Mouse (Mus musculus) right cerebral cortex, postnatal 10 days (tissue): ENCODE data around the gene Ugt1a5.
"Not testable (repeated sequence)": the region's sequence is repeated elsewhere in the genome, so short reads cannot be mapped to it uniquely, and the experiment has no call there.

Source experiments
- DNase-seq, 2 experiments: peaks; one replicate each; pipeline ENCODE4 v3.0.0; 2021; ENCODE audit warnings: low spot score in 2 of 2

The Ugt1a5 gene

DNA sequence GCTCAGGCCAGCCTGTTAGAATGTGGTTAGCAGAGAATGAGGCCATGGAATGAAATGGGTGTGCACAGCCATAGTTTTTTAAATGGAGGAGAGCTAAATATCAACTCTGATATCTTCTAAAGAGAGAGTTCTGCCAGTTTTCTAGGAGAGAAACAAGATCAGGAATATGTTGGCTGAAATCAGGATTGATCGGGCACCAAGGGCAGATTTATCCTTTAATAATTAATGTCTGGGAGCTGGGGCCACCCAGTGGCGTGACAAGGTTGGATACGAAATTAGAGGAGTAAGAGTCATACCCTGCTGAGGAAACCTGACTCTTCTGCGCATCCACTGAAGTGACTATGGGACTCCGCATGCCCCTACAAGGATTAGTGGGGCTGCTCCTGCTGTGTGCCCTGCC is at the start of gene Ugt1a5:
Ugt1a5 (plus strand) TSS at position 302 of the 400 bp plus-strand sequence.
- DNase-seq = no peak

DNA sequence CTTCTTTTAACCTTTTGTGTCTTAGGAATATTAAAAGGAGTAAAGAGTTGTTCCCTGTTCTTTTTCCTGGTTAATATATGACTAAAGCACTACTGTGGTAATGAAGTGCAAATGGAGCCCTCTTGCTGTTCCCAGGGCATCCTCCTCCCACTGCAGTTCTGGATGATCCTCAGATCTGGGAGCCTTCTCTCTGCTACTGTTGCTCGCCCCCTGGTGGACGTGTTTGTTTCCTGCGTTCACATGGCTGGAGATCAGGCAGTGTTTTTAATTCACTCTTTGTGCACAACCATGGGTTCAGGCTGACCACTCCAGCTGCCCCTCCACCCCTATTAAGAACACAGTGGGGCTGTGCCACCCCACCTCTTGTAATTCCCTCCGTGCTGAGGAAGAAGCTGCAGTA is 45.3 kb upstream of the Ugt1a5 start:
- not testable (repeated sequence) for DNase-seq

DNA sequence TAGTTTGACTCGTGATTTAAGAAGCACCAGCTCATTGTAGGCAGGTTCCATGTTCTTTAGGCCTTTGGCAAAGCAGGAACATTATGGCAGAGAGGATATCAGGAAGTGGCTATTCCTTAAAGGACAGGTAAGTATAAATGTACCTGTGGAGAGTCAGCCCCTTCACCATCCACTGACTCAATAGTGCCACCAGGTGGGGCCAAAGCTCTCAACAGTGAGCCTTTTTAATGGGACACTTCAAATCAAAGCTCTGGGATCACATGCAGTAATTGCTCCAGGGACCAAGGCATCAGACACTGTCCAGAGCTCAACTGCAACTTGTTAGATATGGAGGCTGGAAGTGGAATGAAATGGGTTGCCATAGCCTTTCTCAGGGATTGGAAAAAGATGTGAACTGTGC is 44.3 kb upstream of the Ugt1a5 start:
- not testable (repeated sequence) for DNase-seq

DNA sequence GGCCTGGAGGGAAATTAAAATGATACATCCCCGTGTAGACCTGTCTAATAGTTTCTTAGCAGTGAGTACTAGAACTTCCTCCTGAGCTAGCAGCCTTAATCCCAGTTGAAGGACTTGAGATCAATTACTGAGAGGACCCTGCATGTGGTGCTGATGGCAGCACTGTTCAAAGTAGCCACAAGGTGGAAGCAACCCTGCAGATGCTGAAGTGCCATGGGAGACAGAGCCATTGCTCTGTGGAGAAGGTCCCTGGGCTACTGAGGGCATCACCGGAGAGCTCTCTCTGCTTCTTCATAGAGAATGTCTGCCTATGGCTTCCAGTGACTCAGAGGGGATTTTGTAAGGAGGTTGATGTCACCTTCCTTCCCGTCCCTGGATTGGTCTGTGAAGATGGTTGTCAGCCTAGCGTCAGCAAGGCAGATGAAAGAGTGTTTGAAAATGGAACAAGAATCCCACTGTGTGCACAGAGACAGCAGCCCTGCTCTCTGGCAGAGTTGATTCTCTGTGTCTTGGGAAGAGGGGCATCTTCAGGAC is 39.9 kb upstream of the Ugt1a5 start:
- DNase-seq = not testable (repeated sequence)

DNA sequence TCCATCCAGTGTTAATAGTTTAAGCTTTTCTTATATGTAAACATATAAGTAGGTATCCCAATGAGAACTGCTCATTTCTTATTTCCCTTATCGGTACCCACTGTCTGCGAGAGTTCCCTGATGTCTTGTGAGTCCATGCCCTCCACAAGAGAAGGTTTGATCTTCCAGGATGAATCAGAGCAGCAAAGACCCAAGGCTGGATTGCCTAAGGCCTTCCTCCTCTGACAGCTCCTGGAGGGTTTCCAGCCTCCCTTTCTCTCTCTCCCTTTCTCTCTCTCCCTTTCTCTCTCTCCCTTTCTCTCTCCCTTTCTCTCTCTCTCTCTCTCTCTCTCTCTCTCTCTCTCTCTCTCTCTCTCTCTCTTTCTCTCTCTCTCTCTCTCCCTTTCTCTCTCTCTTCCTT is 36.7 kb upstream of the Ugt1a5 start:
- not testable (repeated sequence) for DNase-seq

DNA sequence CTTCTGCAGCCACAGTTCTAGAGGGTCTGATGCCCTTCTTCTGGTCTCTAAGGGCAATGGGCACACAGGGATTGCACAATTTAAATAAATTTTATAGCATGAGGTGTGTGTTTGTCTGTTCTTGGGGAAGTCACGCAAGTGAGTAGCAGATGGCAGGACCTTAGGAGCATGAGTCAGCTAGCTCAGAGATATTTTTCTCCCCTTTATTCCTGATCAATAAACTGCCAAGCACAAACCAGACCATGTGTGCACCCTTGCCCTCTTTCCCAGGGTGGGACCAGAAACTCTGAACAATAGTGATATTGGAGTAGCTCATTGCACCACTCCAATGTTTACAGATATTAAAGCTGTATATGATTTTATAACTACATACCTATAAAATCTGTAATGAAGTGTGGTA is 35.6 kb upstream of the Ugt1a5 start:
- DNase-seq = not testable (repeated sequence)

DNA sequence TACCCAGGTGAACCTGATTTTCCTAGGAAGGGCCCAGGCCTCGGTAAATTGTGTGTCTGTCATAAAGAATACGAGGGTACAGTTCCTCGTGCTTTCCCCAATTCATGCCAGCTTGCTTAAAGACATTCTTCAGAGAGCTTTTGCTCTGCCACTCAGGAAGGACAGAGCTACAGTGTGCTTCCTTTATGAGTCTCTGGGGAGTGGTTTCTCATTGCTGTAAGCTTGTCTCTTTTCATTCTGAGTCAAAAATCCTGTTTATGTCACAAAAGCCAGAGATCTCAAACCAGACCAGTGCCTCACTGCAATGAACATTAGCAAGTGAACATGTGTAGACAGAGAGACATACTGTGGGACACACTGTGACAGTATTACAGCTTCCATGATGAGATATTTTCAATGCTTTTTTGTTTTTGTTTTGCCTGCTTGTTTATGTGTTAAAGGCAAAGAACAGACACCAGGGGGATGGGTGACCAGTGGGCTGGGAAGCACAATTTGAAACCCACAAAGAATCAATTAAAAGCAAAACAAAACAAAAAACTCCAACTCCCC is 31.8 kb upstream of the Ugt1a5 start:
- DNase-seq = no peak

DNA sequence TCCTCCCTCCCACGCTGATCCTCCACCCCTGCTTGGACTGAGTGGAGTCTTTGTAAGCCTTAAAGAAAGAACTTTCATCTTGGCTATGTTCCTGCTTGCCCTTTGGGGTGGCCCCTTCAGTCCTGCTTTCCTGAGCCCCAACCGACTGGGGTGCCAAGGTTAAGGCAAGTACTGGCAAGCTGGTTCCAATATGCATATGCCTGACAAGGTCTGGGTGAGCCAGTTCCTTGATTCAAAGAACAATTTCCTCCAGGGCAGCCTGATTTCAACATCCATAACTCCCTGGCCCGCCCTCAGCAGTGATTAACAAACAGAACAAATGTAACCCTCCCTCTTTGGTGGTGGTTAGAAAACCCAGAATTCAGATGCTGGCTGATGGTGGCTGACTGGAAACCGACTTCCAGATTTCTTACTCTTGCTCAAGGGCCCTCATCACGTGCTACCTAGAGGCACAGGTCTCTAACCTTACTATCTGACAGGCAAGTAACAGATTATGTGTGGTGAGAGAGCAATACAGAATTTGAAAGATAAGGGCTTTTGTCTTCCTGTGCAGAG is 31.3 kb upstream of the Ugt1a5 start, which contains the start of gene Ugt1a6a:
Ugt1a6a (plus strand) TSS at position 353 of the 555 bp plus-strand sequence.
- peak in 1 of 2 experiments; percentile 28 for DNase-seq

DNA sequence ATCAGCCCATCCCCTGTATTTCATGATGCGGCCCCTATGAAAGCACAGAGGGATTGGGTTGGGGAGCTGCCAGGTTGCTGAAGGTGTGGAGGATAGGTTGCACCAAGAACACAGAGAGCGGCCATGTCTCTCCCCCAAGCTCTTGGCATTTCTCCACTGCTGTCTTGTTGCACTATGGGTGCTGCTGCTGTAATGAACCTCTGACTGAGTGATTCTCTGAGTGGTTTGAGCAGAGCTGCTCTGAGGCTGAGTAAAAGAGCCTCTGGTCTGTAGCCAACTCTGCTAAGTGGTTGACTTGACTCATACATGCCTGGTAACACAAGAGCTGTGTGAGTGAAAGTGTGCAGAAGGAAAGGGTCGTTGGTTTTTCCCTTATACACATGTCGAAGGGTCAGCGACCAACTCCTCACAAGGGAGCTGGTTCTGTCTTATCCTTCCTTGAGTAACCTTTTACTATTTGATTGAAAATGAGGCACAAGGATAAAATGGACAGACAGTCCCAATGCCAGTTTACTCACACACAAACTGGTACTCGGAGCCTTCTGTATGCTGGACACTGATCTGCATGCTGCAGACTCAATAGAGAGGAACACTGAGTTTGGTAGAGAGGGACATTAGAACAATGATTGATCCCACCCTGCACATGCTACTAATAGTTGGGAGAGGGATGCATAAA is 30.4 kb upstream of the Ugt1a5 start:
- not testable (repeated sequence) for DNase-seq

DNA sequence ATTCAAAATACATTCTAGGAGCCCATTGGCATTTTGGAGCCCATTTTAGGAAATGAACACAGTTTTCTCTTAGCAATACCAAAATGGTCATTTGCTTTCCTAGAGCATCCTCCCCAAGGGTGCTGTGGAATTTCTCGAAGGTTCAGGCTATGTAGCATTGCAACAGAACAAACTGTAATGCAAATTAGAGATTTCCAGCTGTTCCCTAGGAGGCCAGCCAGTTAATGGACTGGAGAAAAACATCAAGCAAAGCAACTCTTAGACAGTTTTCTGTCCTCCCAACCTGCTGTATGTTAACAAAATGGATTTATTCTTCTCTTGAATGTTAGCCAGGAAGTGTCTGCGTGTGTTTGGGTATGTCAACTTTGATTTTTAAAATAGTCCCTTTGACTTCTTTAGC is 29.2 kb upstream of the Ugt1a5 start:
- DNase-seq = no peak

DNA sequence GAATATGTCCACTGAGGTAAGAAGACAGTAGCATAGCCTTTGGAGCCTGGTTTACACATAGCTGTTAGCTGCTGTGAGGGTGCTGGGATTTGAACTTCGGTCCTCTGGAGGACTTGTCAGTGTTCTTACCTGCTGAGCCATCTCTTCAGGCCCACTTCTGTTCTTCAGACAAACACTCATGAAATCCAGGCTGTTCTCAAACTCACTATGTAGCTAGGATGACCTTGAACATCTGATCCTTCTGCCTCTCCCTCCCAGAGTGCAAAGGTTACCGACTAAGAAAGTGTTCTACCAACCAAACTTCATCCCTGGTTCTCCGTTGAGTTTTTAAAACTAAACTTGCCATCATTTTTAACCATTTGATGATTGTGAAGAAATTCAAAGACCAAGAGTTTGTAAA is 28.5 kb upstream of the Ugt1a5 start:
- no peak for DNase-seq

DNA sequence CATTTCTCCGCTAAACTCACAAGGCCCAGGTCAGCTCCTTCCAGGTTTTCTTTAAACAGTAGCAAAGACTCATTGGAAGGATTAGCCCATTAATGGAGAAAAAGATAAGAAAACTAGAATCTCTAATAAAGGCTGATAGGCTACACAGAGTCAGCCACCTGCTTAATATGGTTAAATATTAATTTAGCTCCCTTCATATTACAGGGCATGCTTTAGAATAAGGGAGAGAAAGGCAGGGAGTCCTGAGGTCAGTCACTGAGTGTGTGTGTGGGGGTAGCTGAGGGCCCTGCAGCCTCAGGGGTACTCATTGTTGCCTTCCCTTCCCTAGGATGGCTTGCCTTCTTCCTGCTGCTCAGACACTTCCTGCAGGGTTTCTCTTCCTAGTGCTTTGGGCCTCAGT is 27.7 kb upstream of the Ugt1a5 start:
- no peak for DNase-seq

DNA sequence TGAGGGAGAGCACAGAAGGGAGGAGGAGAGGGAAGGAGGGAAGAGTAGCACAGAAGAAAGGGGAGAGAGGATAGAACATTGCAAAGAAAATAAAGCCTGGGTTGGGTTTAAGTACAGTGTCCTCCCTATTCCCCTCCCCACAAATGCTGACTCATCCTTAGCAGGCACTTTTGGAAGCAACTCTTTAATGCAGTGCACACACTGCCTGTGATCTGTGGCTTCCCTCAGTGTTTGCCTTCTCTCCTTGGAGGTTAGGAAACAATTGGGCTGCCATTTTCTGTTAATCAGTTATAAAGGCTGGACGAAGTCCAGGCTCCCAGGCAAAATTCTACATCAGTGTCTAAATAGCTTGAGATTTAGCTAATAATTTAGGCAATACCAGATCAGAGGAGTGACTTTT is 25.3 kb upstream of the Ugt1a5 start:
- DNase-seq = not testable (repeated sequence)

DNA sequence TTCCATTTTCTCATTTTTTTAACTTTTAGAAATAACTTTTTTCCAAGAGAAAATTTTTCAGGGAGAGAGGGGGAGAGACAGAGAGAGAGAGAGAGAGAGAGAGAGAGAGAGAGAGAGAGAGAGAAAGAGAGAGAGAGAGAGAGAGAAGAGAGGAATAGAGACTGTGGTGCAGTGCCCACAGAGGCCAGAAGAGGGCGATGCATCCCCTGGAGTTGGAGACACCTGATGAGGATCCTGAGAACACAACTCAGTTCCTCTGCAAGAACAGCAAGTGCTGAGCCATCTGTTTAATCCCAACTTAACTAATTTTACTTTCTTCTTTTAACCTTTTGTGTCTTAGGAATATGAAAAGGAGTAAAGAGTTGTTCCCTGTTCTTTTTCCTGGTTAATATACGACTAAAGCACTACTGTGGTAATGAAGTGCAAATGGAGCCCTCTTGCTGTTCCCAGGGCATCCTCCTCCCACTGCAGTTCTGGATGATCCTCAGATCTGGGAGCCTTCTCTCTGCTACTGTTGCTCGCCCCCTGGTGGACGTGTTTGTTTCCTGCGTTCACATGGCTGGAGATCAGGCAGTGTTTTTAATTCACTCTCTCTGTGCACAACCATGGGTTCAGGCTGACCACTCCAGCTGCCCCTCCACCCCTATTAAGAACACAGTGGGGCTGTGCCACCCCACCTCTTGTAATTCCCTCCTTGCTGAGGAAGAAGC is 21.7 kb upstream of the Ugt1a5 start:
- peak; percentile 33 to 51 for DNase-seq

DNA sequence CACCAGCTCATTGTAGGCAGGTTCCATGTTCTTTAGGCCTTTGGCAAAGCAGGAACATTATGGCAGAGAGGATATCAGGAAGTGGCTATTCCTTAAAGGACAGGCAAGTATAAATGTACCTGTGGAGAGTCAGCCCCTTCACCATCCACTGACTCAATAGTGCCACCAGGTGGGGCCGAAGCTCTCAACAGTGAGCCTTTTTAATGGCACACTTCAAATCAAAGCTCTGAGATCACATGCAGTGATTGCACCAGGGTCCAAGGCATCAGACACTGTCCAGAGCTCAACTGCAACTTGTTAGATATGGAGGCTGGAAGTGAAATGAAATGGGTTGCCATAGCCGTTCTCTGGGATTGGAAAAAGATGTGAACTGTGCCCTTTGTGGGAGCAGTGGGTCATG is 20.5 kb upstream of the Ugt1a5 start:
- not testable (repeated sequence) for DNase-seq

DNA sequence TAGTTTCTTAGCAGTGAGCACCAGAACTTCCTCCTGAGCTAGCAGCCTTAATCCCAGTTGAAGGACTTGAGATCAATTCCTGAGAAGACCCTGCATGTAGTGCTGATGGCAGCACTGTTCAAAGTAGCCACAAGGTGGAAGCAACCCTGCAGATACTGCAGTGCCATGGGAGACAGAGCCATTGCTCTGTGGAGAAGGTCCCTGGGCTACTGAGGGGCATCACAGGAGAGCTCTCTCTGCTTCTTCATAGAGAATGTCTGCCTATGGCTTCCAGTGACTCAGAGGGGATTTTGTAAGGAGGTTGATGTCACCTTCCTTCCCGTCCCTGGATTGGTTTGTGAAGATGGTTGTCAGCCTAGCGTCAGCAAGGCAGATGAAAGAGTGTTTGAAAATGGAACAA is 15.7 kb upstream of the Ugt1a5 start:
- DNase-seq = peak in 1 of 2 experiments; percentile 31

DNA sequence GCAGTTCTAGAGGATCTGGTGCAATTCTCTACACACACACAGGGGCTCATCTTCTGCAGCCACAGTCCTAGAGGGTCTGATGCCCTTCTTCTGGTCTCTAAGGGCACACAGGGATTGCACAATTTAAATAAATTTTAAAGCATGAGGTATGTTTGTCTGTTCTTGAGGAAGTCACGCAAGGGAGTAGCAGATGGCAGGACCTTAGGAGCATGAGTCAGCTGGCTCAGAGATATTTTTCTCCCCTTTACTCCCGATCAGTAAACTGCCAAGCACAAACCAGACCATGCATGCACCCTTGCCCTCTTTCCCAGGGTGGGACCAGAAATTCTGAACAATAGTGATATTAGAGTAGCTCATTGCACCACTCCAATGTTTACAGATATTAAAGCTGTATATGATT is 7.4 kb upstream of the Ugt1a5 start:
- DNase-seq = no peak

DNA sequence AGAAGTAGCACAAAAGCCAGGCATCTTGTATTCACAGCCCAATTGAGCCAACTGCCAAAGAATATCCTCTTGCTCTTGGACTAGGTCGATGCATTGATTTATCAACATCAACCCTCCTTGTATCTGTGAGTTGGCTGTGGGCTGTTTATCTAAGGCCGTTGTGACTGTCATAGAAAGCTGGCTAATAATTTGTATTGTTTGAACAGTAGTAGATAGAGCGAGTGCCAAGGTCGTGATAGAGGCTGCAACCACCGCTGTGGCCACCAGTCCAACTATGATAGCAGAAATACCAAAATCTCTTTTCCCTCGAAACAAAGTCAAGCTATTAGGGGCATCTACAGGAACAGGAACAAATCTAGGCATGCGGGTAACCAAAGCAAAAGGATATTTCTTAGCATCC is 6.4 kb downstream of the Ugt1a5 start:
- DNase-seq = not testable (repeated sequence)

DNA sequence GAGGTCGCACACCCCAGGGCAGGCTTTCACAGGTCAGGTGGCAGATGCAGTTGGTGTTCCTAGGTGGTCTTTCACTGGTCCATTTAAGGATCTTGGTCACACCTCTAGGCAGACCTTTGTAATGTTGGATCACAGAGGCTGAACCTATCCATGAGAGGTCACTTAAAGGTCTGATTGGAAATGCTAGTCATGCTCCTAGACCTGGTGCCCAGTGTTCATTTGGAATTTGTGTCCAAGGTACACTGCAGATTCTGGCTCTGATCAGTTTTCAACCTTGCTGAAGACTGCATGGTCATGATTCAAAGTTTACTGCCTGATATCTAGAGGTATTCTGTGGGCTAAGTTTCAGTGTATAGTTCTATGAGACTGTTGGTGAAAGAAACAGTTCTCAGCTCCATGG is 13.8 kb downstream of the Ugt1a5 start:
- DNase-seq = no peak

DNA sequence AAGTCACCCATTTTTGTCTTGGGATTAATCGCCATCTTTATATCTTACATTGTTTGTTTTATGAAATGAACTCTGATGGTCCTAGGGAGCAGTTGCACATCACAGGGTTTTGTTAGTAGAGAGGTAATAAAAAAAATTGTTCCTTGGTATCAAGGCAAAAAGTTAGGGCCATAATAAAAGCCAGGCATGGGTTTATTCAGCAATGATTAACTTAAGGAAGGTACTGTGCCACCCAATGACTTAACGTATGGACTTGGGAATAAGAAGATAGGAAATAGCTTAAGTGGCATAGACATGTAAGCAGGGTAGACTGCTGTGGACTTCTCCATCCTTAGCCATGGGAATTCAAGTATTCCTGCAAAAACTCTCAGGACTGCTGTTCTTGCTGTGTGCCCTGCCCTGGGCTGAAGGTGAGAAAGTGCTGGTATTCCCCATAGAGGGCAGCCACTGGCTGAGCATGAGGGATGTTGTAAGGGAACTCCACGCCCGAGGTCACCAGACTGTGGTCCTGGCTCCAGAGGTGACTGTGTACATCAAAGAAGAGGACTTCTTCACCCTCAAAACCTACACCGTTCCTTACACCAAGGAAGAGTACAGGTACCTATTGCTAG is 20.6 kb downstream of the Ugt1a5 start:
- no peak for DNase-seq

DNA sequence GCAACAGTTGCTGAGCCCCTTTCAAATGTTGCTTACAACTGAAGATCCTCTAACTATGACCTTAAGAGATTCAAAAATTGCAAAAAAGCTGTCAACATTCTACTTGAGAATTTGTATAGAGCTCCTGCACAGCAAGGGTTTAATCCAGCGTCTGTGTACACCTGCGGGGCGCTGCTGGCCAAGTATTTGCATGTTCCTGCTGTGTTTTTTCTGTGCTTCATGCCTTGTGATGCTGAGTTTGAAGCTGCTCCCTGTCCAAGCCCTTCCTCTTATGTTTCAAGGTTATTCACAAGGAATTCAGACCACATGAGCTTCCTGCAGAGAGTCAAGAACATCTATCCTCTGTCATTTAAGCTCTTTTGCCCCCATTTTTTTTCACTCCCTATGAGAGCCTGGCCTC is 26.3 kb downstream of the Ugt1a5 start:
- no peak for DNase-seq

DNA sequence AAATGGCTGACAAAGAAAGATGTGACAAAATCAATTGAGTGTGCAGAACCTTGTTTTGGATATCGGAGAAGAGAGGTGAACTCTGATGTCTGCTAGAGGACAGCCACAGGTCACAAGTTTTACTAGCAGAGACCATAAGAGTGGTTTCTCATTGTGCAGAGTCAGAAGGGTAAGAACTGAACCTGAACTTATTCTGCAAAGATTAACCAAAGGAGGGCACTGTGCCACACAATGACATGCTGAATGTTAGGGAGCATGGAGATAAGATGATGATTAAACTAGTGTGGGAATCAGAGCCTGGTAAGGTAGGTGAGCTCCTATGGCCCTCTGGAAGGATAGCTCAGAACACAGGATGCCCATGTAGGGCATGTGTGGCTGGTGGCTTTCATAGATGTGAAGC is 29.9 kb downstream of the Ugt1a5 start:
- no peak for DNase-seq
